Mouse (Mus musculus) cerebellum, adult 2 months (tissue): Measurements from ENCODE around the gene Nup210.

ENCODE experiments used
- CTCF ChIP-seq: fragments of 200-500 bp; IDR thresholded peaks from 2 replicates; pipeline ENCODE4 v1.5.1; 2011; ENCODE audit warnings: low read depth, mild to moderate bottlenecking, control low read depth, low read length, moderate library complexity, borderline replicate concordance; ENCODE audit not compliant: insufficient read depth
- POLR2A ChIP-seq: fragments of 200-500 bp; IDR thresholded peaks from 2 replicates; pipeline ENCODE4 v1.6.1; 2011; ENCODE audit warnings: low read length, control low read depth, borderline replicate concordance; ENCODE audit not compliant: insufficient read depth

GRCm38 (mm10) chr6:91108917-91109450 lies 7.6 kb downstream of the Nup210 start:
- TF ChIP-seq CTCF: no peak
- TF ChIP-seq POLR2A: no peak
